Mouse (Mus musculus) heart, embryonic 16.5 days (tissue): ENCODE data around the gene Slit1. TPM values are rescaled to one million over a fixed set of nuclear protein-coding genes. Genes with fewer than 3 reads are reported as not detected.

ENCODE experiments used
- ATAC-seq: fragments of 200-750 bp; cut with Nextera tagmentation; replicated peaks from 2 replicates; pipeline ENCODE4 v1.8.0; 2017; ENCODE audit warnings: moderate number of reproducible peaks; ENCODE audit not compliant: insufficient read depth, low FRiP score; ENCODE audit errors: extremely low read depth
- H3K27ac ChIP-seq: fragments of 300-500 bp; sonication (generic); 2 replicates; pipeline ENCODE4 v1.5.1; 2014; ENCODE audit warnings: mild to moderate bottlenecking, low read length, control low read depth, moderate library complexity
- H3K27me3 ChIP-seq: fragments of 300-500 bp; sonication (generic); 2 replicates; pipeline ENCODE4 v1.6.1; 2014; ENCODE audit warnings: low read length, mixed read lengths; ENCODE audit not compliant: control insufficient read depth, insufficient read depth
- H3K36me3 ChIP-seq: fragments of 300-500 bp; sonication (generic); 2 replicates; pipeline ENCODE4 v1.6.1; 2014; ENCODE audit not compliant: control insufficient read depth, insufficient read depth
- H3K4me1 ChIP-seq: fragments of 300-500 bp; sonication (generic); 2 replicates; pipeline ENCODE4 v1.6.1; 2014; ENCODE audit warnings: low read length, mixed read lengths; ENCODE audit not compliant: control insufficient read depth, insufficient read depth
- H3K4me2 ChIP-seq: fragments of 300-500 bp; sonication (generic); 2 replicates; pipeline ENCODE4 v1.6.1; 2014; ENCODE audit warnings: low read depth, mild to moderate bottlenecking, control low read depth, low read length
- H3K4me3 ChIP-seq: fragments of 300-500 bp; sonication (generic); 2 replicates; pipeline ENCODE4 v1.5.1; 2014; ENCODE audit warnings: mild to moderate bottlenecking, control low read depth, low read length
- H3K9ac ChIP-seq: fragments of 300-500 bp; sonication (generic); 2 replicates; pipeline ENCODE4 v1.6.1; 2014; ENCODE audit warnings: low read length, control low read depth
- H3K9me3 ChIP-seq: fragments of 300-500 bp; sonication (generic); replicated peaks from 2 replicates; pipeline ENCODE4 v1.6.1; 2016; ENCODE audit warnings: low read length; ENCODE audit not compliant: control insufficient read depth
- WGBS: fragments of 180-500 bp; shearing (Covaris S2); extraction: QIAGEN DNeasy Blood & Tissue Kit; methylation state at CpG from one replicate; pipeline ENCODE4 v1.1.7; 2014; 5-methylcytosine and 5-hydroxymethylcytosine counted together
- polyA plus RNA-seq: library from polyadenylated mRNA; unstranded; fragments of >200 nt; fragmentation: Nextera tagmentation; extraction: Ambion mirVana; gene quantifications from 2 replicates; pipeline ENCODE4 v1.2.1, GENCODE M21; 2015

Gene Slit1
- polyA plus RNA-seq, 1 experiment from 2014 or later, result 0.21 TPM

- Histone ChIP-seq H3K9ac (no peak overlapping the region), H3K36me3 (no peaks in the 10 kb centered on the region), H3K4me2 (peak overlapping the region; percentile 39; the same call in 1 of the 2 replicates), H3K27me3 (peaks cover 58% of the 10 kb centered on the region), H3K27ac (no peak overlapping the region), H3K9me3 (no peaks in the 10 kb centered on the region), H3K4me3 (no peak overlapping the region), H3K4me1 (peaks cover 4% of the 10 kb centered on the region; the same call in 1 of the 2 replicates)
- WGBS, result under 1% methylated on average over 16 of the region's 18 CpGs
- no peak for ATAC-seq
These were observed 5.6 kb downstream of the Slit1 start for GRCm38 (mm10) chr19:41737657-41738428.

DNA sequence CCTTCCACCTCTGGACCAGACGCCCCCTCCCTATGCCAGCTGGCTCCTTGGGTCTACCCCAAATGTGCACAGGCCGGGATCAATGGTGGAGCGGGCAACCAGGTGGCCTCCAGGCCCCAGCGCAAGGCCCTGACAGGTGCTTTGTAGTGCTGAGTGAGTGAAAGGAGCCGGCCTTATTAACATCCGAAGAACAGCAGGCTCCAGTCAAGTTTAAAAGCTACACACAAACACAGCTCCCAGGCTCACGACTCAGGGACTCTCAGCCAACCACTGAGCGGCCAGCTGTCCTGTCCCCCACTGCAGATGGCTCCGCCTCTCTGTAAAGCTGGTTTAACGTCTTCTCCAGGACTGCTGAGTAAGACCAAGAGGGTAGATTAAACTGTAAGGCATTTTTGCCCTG is 8.8 kb downstream of the Slit1 start:
- Histone ChIP-seq H3K36me3 (no peaks in the 10 kb centered on the region), H3K4me3 (no peak overlapping the region), H3K4me2 (no peak overlapping the region), H3K4me1 (peaks cover 4% of the 10 kb centered on the region; the same call in 1 of the 2 replicates), H3K27me3 (peaks cover 29% of the 10 kb centered on the region), H3K9me3 (0 out of 2 replicates have a peak, but pooled peaks cover 8% of the 10 kb centered on the region), H3K9ac (no peak overlapping the region), H3K27ac (no peak overlapping the region)
- ATAC-seq, result no peak
- 21% methylated on average over 10 of the region's 10 CpGs for WGBS

- H3K9ac ChIP-seq, result no peak overlapping the region
- ATAC-seq, result no peak
- 74% methylated on average over 2 of the region's 2 CpGs for WGBS
These were observed 18.0 kb downstream of the Slit1 start for GRCm38 (mm10) chr19:41725491-41725890.

DNA sequence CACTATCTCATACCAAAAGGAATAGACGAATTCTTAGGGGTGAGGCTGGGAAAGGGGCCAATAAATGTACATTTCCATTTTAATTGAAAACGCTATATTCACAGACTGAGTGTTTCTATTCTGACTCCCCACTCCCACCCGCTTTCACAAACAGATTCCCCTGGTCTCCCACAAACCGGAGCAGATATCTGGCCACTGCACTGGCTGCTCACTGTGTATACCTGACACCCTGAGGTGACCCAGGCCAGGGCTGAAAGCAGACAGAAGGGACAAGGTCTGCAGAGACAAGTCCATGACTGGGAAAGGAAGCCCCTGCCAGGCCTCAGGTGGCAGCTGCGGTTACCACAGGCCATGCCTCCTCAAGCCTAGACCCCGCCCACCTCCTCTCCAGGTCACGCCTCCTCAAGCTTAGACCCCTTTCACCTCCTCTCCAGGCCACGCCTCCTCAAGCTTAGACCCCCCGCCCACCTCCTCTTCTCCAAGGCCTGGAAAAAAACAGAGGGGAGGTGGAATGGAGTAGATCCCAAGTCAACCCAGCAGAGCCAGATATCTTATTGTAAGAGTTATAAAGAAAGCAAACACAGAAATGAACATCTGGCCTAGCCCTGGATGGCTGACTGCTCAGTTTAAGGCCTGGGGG is 18.5 kb downstream of the Slit1 start:
- ATAC-seq, result no peak
- H3K4me2 ChIP-seq, result no peak overlapping the region
- H3K4me1 ChIP-seq, result no peaks in the 10 kb centered on the region
- H3K36me3 ChIP-seq, result no peaks in the 10 kb centered on the region
- H3K4me3 ChIP-seq, result no peak overlapping the region
- H3K27ac ChIP-seq, result no peak overlapping the region
- WGBS, result 48% methylated on average over 8 of the region's 9 CpGs
- no peak overlapping the region for H3K9ac ChIP-seq
- H3K9me3 ChIP-seq, result no peaks in the 10 kb centered on the region
- no peaks in the 10 kb centered on the region for H3K27me3 ChIP-seq

More at GRCm38 (mm10) chr19:41725491-41725890, 18.0 kb downstream of the Slit1 start:
- Histone ChIP-seq H3K4me1 (no peaks in the 10 kb centered on the region), H3K9me3 (no peaks in the 10 kb centered on the region), H3K4me3 (no peak overlapping the region), H3K36me3 (no peaks in the 10 kb centered on the region), H3K4me2 (no peak overlapping the region), H3K27ac (no peak overlapping the region), H3K27me3 (no peaks in the 10 kb centered on the region)

DNA sequence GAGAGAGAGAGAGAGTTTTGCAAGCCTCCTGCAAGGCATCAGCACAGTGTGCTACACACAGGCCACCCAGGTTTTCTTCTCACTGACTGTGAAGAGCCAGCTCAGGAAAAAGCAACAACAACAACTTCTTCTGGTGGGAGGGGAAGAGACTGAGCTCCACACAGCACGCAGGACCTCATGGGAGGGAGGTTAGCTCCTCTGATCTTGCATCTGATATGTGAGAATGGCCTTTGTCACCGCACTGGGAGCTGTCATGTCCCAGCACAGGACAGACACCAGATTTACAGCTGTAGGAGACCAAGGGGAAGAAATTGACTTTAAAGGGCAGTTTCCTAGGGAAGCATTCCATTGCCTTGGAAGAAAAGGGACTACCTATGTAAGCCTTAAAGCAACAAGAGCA is 20.1 kb downstream of the Slit1 start:
- Histone ChIP-seq H3K9me3 (no peaks in the 10 kb centered on the region), H3K36me3 (no peaks in the 10 kb centered on the region), H3K9ac (no peak overlapping the region), H3K4me3 (no peak overlapping the region), H3K4me1 (no peaks in the 10 kb centered on the region), H3K4me2 (no peak overlapping the region), H3K27ac (no peak overlapping the region), H3K27me3 (no peaks in the 10 kb centered on the region)
- no peak for ATAC-seq
- WGBS, result 17% methylated on average over 2 of the region's 2 CpGs

- H3K4me1 ChIP-seq, result no peaks in the 10 kb centered on the region
- no peak for ATAC-seq
- WGBS, result 77% methylated on average over 8 of the region's 8 CpGs
- H3K9me3 ChIP-seq, result no peaks in the 10 kb centered on the region
- no peak overlapping the region for H3K9ac ChIP-seq
- no peak overlapping the region for H3K4me3 ChIP-seq
- no peaks in the 10 kb centered on the region; the same call in 1 of the 2 replicates for H3K27me3 ChIP-seq
- H3K27ac ChIP-seq, result no peak overlapping the region
- H3K36me3 ChIP-seq, result no peaks in the 10 kb centered on the region
- H3K4me2 ChIP-seq, result no peak overlapping the region
These were observed 24.0 kb downstream of the Slit1 start for GRCm38 (mm10) chr19:41719436-41719835.

- no peak overlapping the region for H3K27ac ChIP-seq
- no peak overlapping the region for H3K9ac ChIP-seq
- no peaks in the 10 kb centered on the region; the same call in 1 of the 2 replicates for H3K27me3 ChIP-seq
- H3K4me2 ChIP-seq, result no peak overlapping the region
- no peak for ATAC-seq
- H3K4me1 ChIP-seq, result no peaks in the 10 kb centered on the region
- H3K9me3 ChIP-seq, result no peaks in the 10 kb centered on the region
- WGBS, result 33% methylated on average over 19 of the region's 19 CpGs
- no peak overlapping the region for H3K4me3 ChIP-seq
- no peaks in the 10 kb centered on the region for H3K36me3 ChIP-seq
These were observed 26.9 kb downstream of the Slit1 start for GRCm38 (mm10) chr19:41716233-41717218.

- H3K4me1 ChIP-seq, result no peaks in the 10 kb centered on the region
- 75% methylated on average over 9 of the region's 9 CpGs for WGBS
- H3K4me3 ChIP-seq, result no peak overlapping the region
- no peak overlapping the region for H3K4me2 ChIP-seq
- no peak overlapping the region for H3K9ac ChIP-seq
- no peaks in the 10 kb centered on the region; the same call in 1 of the 2 replicates for H3K27me3 ChIP-seq
- H3K27ac ChIP-seq, result no peak overlapping the region
- ATAC-seq, result no peak
- no peaks in the 10 kb centered on the region for H3K9me3 ChIP-seq
- H3K36me3 ChIP-seq, result no peaks in the 10 kb centered on the region
These were observed 29.0 kb downstream of the Slit1 start for GRCm38 (mm10) chr19:41714431-41714917.
